Mouse (Mus musculus) large intestine, adult 2 months (tissue): ENCODE measurements around the gene Gm20683. TPM values are rescaled to one million over a fixed set of nuclear protein-coding genes. Genes with fewer than 3 reads are reported as not detected.

Experiments used
- polyA plus RNA-seq: library from polyadenylated mRNA; depleted of rRNA; stranded (reverse); fragments of >200 nt; gene quantifications from 2 replicates; pipeline ENCODE4 v1.2.3, GENCODE M21; 2012; rRNA removed

Gm20683 gene
- polyA plus RNA-seq, 1 experiment: 22.2 TPM

Other genes starting within 250 kb of the Gm20683 start
- gene Gng13, start 124.6 kb downstream of the Gm20683 start, polyA plus RNA-seq: 0.23 and 0.37 TPM in 2 replicates
- 18.4 and 20.4 TPM in 2 replicates for gene Chtf18, start 114.3 kb downstream of the Gm20683 start, polyA plus RNA-seq
- 22.1 and 22.9 TPM in 2 replicates for gene Rpusd1, start 114.1 kb downstream of the Gm20683 start, polyA plus RNA-seq
- 0.24 and 0.26 TPM in 2 replicates for gene Mslnl, start 105.7 kb downstream of the Gm20683 start, polyA plus RNA-seq
- gene Msln, start 87.4 kb downstream of the Gm20683 start, polyA plus RNA-seq: 4.8 and 8.4 TPM in 2 replicates
- 19.6 and 30.2 TPM in 2 replicates for gene Narfl, start 68.0 kb downstream of the Gm20683 start, polyA plus RNA-seq
- gene Haghl, start 56.1 kb downstream of the Gm20683 start, polyA plus RNA-seq: 24.0 and 26.6 TPM in 2 replicates
- 0.04 TPM in 1 of 2 replicates, not detected in the other for gene Ccdc78, start 55.2 kb downstream of the Gm20683 start, polyA plus RNA-seq
- gene Fam173a, start 48.9 kb downstream of the Gm20683 start, polyA plus RNA-seq: 91.8 and 108 TPM in 2 replicates
- 1.3 TPM in 1 of 2 replicates, not detected in the other for gene AC134908.4, start 46.1 kb downstream of the Gm20683 start, polyA plus RNA-seq
- gene Metrn, start 44.6 kb downstream of the Gm20683 start, polyA plus RNA-seq: 20.9 and 26.5 TPM in 2 replicates
- 1.6 and 2.1 TPM in 2 replicates for gene Fbxl16, start 32.7 kb downstream of the Gm20683 start, polyA plus RNA-seq
- gene Wdr24, start 18.1 kb downstream of the Gm20683 start, polyA plus RNA-seq: 30.4 and 39.6 TPM in 2 replicates
- 48.8 and 54.5 TPM in 2 replicates for gene Jmjd8, start 12.9 kb downstream of the Gm20683 start, polyA plus RNA-seq
- 155 and 157 TPM in 2 replicates for gene Stub1, start 8.4 kb downstream of the Gm20683 start, polyA plus RNA-seq
- 4.1 and 4.6 TPM in 2 replicates for gene Rhbdl1, start 4.5 kb downstream of the Gm20683 start, polyA plus RNA-seq
- 59.9 and 83.1 TPM in 2 replicates for gene Rhot2, start 3.1 kb upstream of the Gm20683 start, polyA plus RNA-seq
- 18.6 and 19.8 TPM in 2 replicates for gene Wdr90, start 19.7 kb upstream of the Gm20683 start, polyA plus RNA-seq
- 39.8 and 49.0 TPM in 2 replicates for gene Mcrip2, start 27.0 kb upstream of the Gm20683 start, polyA plus RNA-seq
- gene Mettl26, start 33.3 kb upstream of the Gm20683 start, polyA plus RNA-seq: 78.7 and 115 TPM in 2 replicates
- gene Wfikkn1, start 39.1 kb upstream of the Gm20683 start, polyA plus RNA-seq: 0.78 and 1.0 TPM in 2 replicates
- 38.0 and 40.7 TPM in 2 replicates for gene Rab40c, start 78.0 kb upstream of the Gm20683 start, polyA plus RNA-seq
- 73.7 and 90.3 TPM in 2 replicates for gene Pigq, start 103.2 kb upstream of the Gm20683 start, polyA plus RNA-seq
- not detected in 2 replicates for gene Nhlrc4, start 103.2 kb upstream of the Gm20683 start, polyA plus RNA-seq
- gene A930017K11Rik, start 110.8 kb upstream of the Gm20683 start, polyA plus RNA-seq: not detected in 2 replicates
- 26.1 and 44.5 TPM in 2 replicates for gene Capn15, start 144.0 kb upstream of the Gm20683 start, polyA plus RNA-seq
- 41.3 and 65.7 TPM in 2 replicates for gene Rab11fip3, start 227.8 kb upstream of the Gm20683 start, polyA plus RNA-seq
- gene Decr2, start 248.6 kb upstream of the Gm20683 start, polyA plus RNA-seq: 25.1 and 39.0 TPM in 2 replicates